Mouse (Mus musculus): ENCODE data around the gene Slfn8.

GRCm38 (mm10) chr11:82970712-82971589, 49.7 kb downstream of the Slfn8 start:
- TF ChIP-seq FLI1 (IDR thresholded peaks at IDR 0.05; ENCODE audit: low read length) (no peak), GATA1 (IDR thresholded peaks at IDR 0.05; ENCODE audit: borderline replicate concordance, low read length) (no peak)

All from megakaryocyte, embryonic 14.5 days (primary cell).